Mouse (Mus musculus) adipocyte (in vitro differentiated cells): ENCODE data around the gene Aqp6.

Source experiments
- DNase-seq: peaks from one replicate; pipeline ENCODE4 v3.0.0-alpha.2; 2016; ENCODE audit warnings: low spot score

Gene Aqp6

DNA sequence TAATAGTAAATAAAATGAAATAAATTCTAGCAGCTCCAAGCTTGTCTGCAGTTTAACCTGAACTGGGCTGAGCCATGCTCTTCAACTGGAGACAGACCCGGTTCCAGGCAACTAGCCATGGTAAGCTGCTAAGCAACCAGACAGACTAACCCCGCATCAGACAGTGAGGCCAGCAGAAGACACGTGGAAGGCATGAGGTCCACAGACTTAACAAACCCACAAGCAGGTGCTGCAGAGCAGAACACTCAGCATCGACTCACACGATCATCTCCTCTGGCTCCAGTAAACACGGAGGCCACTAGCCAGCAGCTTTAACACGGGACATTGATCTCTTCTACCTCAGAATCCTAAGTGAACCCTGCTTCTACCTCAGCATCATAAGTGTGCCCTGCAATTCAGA is 43.6 kb downstream of the Aqp6 start:
- peak; percentile 29 for DNase-seq

DNA sequence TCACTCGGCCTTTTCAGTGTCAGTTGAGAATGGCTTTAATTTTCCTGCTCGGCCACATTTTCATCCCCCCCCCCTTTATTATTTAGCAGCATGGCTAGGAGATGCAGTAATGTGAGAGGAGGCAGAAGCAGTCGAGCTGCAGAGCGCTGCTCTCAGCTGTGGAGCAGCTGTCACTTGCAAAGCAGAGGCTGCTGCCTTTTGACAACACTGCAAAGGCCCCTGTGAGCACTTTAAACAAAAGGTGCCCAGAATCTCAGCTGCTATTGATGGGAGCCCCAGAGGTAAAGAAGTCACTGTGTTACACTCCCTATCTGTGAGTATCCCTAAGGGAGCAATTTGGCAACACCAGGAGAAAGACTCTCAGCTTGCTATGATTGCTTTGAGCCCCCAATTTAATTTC is 47.1 kb downstream of the Aqp6 start:
- no peak for DNase-seq

DNA sequence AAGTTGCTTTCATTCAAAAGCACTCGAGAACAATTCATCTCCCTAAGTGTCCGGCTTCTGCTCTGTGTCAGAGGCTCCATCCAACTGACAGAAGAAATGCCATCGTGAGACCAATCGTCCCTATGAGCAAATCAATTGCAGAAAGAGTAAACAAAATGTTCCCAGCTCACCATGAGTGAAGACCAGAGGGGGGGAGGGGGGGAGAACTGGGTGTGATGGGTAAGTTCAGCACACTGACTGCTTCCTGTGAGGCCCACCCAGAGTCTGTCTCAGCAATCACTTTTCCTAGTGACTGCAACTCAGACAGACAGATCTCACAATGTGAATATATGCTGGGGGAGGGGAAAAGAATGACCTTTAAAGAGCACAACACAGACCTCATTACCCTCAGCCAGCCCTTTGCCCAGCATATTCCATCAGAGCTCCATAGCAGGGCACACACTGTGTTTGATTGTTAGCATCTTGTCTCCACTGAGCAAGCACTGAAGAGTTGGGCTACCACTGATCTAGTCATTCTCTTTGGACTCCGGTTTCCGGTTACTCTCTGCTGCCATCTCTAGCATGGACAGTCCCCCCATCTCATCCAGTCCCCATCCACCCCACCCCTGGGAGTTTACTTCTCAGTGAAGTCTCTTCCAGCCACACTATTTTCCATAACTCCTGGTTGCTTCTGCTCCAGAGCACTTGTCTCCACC is 48.0 kb downstream of the Aqp6 start:
- peak; percentile 47 for DNase-seq

DNA sequence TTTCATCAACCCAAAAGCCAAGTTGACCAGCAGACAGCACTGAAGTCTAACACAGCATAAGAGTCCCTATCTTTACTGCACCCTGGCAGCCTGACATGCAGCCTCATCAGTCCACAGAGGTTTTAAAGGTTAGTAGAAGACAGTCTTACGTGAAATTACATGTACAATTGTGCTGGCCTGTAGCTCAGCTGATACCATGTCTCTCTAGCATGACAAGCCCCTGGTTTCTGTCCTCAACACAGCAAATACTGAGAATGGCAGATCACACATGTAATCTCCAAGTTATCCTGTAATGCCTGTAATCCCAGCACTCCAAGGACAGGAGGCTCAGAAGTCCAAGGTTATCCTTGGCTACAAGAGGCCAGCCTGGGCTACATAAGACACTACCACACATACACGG is 49.1 kb downstream of the Aqp6 start:
- DNase-seq, result no peak

DNA sequence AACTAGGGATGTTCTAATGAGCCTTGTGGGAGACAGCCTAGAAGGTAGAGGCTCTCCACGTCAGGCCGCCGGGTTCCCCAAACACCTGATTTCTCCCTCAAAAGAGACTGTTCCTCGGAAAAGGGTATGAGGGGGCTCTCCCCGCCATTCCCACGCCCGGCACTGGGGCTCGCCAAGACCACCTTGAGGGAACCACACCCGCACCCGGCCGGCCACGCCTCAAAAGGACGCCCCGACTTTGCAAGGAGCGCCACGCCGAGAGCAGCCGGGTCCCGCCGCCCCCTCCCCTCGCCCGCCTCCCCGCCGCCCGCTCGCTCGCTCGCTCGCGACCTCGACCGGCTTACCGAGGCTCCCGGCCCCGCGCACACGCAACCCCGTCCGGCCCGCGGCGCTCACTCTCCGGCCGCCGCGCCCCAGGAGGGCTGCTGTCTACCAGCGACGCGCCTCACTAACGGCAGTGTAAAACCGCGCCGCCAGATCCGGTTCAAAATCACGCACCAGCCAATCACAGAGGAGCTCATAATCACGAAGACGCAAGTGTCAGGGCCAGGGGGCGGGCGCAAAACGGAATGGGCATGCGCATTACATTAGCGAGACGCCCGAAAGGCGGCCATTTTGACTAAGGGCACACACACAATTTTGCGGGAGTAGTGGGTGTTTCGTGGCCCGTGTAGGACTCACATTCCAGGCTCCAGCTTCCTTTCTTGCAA is 50.1 kb downstream of the Aqp6 start, which contains the start of gene Racgap1:
Racgap1 (minus strand) TSS at position 494 of the 710 bp plus-strand sequence.
- DNase-seq, result peak; percentile 99

DNA sequence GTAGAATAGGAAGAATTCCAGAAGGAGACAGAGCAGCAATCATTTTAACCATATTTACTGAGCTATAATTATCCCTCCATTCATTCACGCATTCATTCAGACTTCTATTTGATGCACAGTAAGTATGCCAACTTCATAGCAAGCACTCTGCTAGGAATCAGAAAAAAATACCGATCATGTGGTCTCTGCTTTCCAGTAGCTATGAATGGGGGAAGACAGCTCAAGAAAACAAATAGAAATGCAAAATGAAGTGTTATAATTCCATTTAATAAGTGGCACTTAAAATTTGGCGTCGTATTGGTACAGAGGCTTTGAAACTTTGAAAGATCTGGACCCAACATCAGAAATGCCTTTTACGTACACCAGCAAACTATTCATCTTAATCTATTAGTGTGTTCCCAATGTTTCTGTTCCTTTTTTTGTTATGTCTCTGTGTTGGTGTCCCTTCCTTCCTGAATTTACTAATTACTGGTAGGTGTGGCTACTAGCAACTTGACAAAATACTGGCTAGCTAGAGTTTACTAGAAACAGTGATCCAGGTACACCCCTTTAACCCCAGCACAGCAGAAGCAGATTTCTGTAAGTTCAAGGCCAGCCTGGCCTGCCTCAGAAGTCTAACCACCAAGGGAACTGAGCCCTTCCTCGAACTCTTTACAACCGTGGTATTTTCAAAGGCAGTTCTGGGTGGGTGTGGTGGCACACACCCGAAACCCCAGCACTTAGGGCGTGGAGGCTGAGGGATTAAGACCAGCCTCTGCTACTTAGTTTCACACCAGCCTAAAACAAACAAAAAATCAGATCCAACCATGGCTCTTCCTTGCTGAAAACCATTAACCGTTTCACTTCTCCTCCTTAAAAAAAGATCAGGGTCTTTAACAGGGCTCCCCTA is 51.0 kb downstream of the Aqp6 start:
- DNase-seq, result no peak

DNA sequence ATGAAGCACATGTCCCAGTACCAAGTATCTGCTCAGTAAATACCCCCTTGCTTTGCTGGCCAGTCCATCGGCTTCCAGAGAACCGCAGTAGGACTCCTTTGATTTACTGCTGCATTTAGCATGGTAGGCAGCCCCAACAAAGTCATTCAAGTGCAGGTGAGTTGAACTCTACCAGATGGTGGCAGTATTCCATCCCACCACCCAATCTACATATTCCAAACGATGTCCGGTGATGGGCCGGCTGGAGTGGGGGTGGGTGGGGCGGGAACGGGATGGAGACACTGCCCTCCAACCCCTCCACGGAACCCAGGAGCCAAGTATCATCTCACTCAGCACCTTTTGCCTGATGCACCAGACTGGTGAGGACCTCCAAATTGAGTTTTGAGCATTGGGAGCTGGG is 52.1 kb downstream of the Aqp6 start:
- no peak for DNase-seq

DNA sequence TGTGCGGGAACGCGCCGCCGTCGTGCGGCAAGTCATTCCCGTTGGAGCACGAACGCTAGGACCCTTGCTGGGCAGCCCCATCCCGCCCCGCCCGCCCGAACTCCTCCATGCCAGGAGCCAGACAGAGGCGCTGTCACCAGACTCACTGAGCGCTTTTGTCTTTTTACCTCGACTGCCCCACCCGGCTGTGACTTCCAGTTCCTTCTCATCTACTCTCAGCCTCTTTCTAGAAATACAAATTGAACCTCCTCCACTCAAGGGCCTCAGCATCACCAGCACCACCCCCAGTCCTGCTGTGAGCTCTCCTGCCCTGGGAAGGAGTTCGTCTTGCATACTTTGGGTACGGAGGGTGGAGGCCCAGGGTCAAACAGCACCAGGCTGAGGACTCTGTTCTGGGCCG is 52.7 kb downstream of the Aqp6 start:
- DNase-seq, result no peak
